Mouse (Mus musculus) ES-Bruce4 (cell line): ENCODE data around the gene Hoxa13. TPM values are rescaled to one million over a fixed set of nuclear protein-coding genes. Genes with fewer than 3 reads are reported as not detected.

Experiments
- H3K27ac ChIP-seq: 2 replicates; pipeline ENCODE4 v1.5.1; 2012; ENCODE audit warnings: low read length, inconsistent platforms; ENCODE audit not compliant: insufficient read depth
- H3K27me3 ChIP-seq: 2 replicates; pipeline ENCODE4 v1.6.1; 2012; ENCODE audit warnings: mild to moderate bottlenecking, low read length, inconsistent platforms; ENCODE audit not compliant: control insufficient read depth, poor library complexity, insufficient read depth, severe bottlenecking
- H3K36me3 ChIP-seq: 2 replicates; pipeline ENCODE4 v1.6.1; 2012; ENCODE audit warnings: inconsistent platforms, mild to moderate bottlenecking, low read length, moderate library complexity; ENCODE audit not compliant: control insufficient read depth, poor library complexity, insufficient read depth, severe bottlenecking
- H3K4me1 ChIP-seq: one replicate; pipeline ENCODE4 v1.8.1; 2011; ENCODE audit warnings: low read length; ENCODE audit not compliant: control insufficient read depth, insufficient read depth
- H3K4me3 ChIP-seq: 2 replicates; pipeline ENCODE4 v1.5.1; 2011; ENCODE audit warnings: low read depth, mild to moderate bottlenecking, low read length
- H3K9ac ChIP-seq: 2 replicates; pipeline ENCODE4 v1.6.1; 2012; ENCODE audit warnings: low read depth, mild to moderate bottlenecking, inconsistent platforms; ENCODE audit not compliant: poor library complexity, severe bottlenecking
- H3K9me3 ChIP-seq: replicated peaks from 2 replicates; pipeline ENCODE4 v1.6.1; 2012; ENCODE audit warnings: mild to moderate bottlenecking, low read length, inconsistent platforms; ENCODE audit not compliant: control insufficient read depth, poor library complexity, insufficient read depth, severe bottlenecking
- CTCF ChIP-seq: IDR thresholded peaks from one replicate; pipeline ENCODE4 v1.8.1; 2011; ENCODE audit warnings: low read depth, low read length
- EP300 ChIP-seq: IDR thresholded peaks from 2 replicates; pipeline ENCODE4 v1.6.1; 2011; ENCODE audit warnings: low read depth, low read length; ENCODE audit not compliant: insufficient read depth
- POLR2A ChIP-seq: IDR thresholded peaks from one replicate; pipeline ENCODE4 v1.8.1; 2011; ENCODE audit warnings: low read length; ENCODE audit not compliant: insufficient read depth
- polyA plus RNA-seq: library from polyadenylated mRNA; stranded (reverse); fragments of >200 nt; gene quantifications from 2 replicates; pipeline ENCODE4 v1.2.4, GENCODE M21; 2011; ENCODE audit warnings: low read depth; ENCODE audit not compliant: missing spikeins, insufficient read depth, insufficient read length

Hoxa13 gene
- polyA plus RNA-seq, 1 experiment: 0.25 TPM

- Histone ChIP-seq H3K4me1 (no peaks in the 10 kb centered on the region), H3K9ac (no peak overlapping the region), H3K9me3 (no peaks in the 10 kb centered on the region), H3K27me3 (peaks cover 32% of the 10 kb centered on the region), H3K27ac (no peak overlapping the region), H3K4me3 (no peak overlapping the region), H3K36me3 (no peaks in the 10 kb centered on the region)
- TF ChIP-seq CTCF (no peak), EP300 (no peak), POLR2A (no peak)
These were observed 6.5 kb upstream of the Hoxa13 start for GRCm38 (mm10) chr6:52267221-52267620.

- Histone ChIP-seq H3K4me3 (no peak overlapping the region), H3K4me1 (no peaks in the 10 kb centered on the region), H3K27ac (no peak overlapping the region), H3K36me3 (no peaks in the 10 kb centered on the region), H3K9ac (no peak overlapping the region), H3K27me3 (peaks cover 35% of the 10 kb centered on the region), H3K9me3 (no peaks in the 10 kb centered on the region)
- no peak for TF ChIP-seq EP300
- no peak for TF ChIP-seq POLR2A
- TF ChIP-seq CTCF: no peak
These were observed 5.9 kb upstream of the Hoxa13 start for GRCm38 (mm10) chr6:52266666-52266985.

- Histone ChIP-seq H3K27me3 (peaks cover 38% of the 10 kb centered on the region), H3K4me3 (no peak overlapping the region), H3K36me3 (no peaks in the 10 kb centered on the region), H3K9ac (no peak overlapping the region), H3K9me3 (no peaks in the 10 kb centered on the region), H3K4me1 (no peaks in the 10 kb centered on the region), H3K27ac (no peak overlapping the region)
- TF ChIP-seq EP300: no peak
- no peak for TF ChIP-seq CTCF
These were observed 5.4 kb upstream of the Hoxa13 start for GRCm38 (mm10) chr6:52265913-52266665.

- H3K36me3 ChIP-seq: no peaks in the 10 kb centered on the region
- H3K9ac ChIP-seq: no peak overlapping the region
- H3K27ac ChIP-seq: no peak overlapping the region
- TF ChIP-seq POLR2A: no peak
- no peak for TF ChIP-seq EP300
- no peak for TF ChIP-seq CTCF
- H3K9me3 ChIP-seq: no peaks in the 10 kb centered on the region
- peaks cover 42% of the 10 kb centered on the region for H3K27me3 ChIP-seq
- no peaks in the 10 kb centered on the region for H3K4me1 ChIP-seq
- H3K4me3 ChIP-seq: no peak overlapping the region
These were observed 4.7 kb upstream of the Hoxa13 start for GRCm38 (mm10) chr6:52265306-52265912.

- no peaks in the 10 kb centered on the region for H3K4me1 ChIP-seq
- no peak overlapping the region for H3K4me3 ChIP-seq
- TF ChIP-seq EP300: no peak
- TF ChIP-seq POLR2A: no peak
- TF ChIP-seq CTCF: no peak
These were observed 3.6 kb upstream of the Hoxa13 start for GRCm38 (mm10) chr6:52264106-52264790.

GRCm38 (mm10) chr6:52263321-52263585, 2.6 kb upstream of the Hoxa13 start:
- Histone ChIP-seq H3K36me3 (no peaks in the 10 kb centered on the region), H3K9ac (no peak overlapping the region), H3K4me3 (no peak overlapping the region), H3K27me3 (peaks cover 60% of the 10 kb centered on the region), H3K4me1 (no peaks in the 10 kb centered on the region), H3K9me3 (no peaks in the 10 kb centered on the region), H3K27ac (no peak overlapping the region)
- no peak for TF ChIP-seq CTCF
- no peak for TF ChIP-seq EP300
- no peak for TF ChIP-seq POLR2A

More at GRCm38 (mm10) chr6:52264106-52264790, 3.6 kb upstream of the Hoxa13 start:
- Histone ChIP-seq H3K9ac (no peak overlapping the region), H3K27ac (no peak overlapping the region), H3K9me3 (no peaks in the 10 kb centered on the region), H3K27me3 (peaks cover 54% of the 10 kb centered on the region), H3K36me3 (no peaks in the 10 kb centered on the region)
